Mouse (Mus musculus): ENCODE measurements around the gene Gm20850. TPM values are rescaled to one million over a fixed set of nuclear protein-coding genes. Genes with fewer than 3 reads are reported as not detected.
"Not testable (repeated sequence)": the region's sequence is repeated elsewhere in the genome, so short reads cannot be mapped to it uniquely, and the experiment has no call there.

Gm20850 gene
- total RNA-seq (2012; rRNA removed) = not detected in 2 replicates

GRCm38 (mm10) chrY:75715022-75715421 lies at the start of gene Gm20850:
TSS of gene Gm20850 (plus strand) at chrY:75715322.
- H3K4me1 ChIP-seq (ENCODE audit: control insufficient read depth in 2 of 2, insufficient read depth in 2 of 2, low read length in 2 of 2, poor library complexity in 1 of 2); H3K36me3 ChIP-seq (ENCODE audit: control insufficient read depth, insufficient read depth, low read length, poor library complexity, severe bottlenecking); in situ Hi-C loops (cut with MboI; ENCODE audit: low sequenced_read_pairs in 2 of 2, unreplicated experiment in 2 of 2); H3K27ac ChIP-seq (ENCODE audit: insufficient read depth, low read depth, low read length, poor library complexity, severe bottlenecking); H3K4me3 ChIP-seq (ENCODE audit: insufficient read depth in 1 of 2, low read depth in 1 of 2, low read length in 2 of 2, poor library complexity in 1 of 2, severe bottlenecking in 1 of 2); DNase-seq (ENCODE audit: low read depth, low spot score); H3K9me3 ChIP-seq (ENCODE audit: control insufficient read depth, insufficient read depth, low read depth, low read length); H3K9ac ChIP-seq (ENCODE audit: insufficient read depth, low read depth, low read length, poor library complexity, severe bottlenecking): not testable (repeated sequence)

Measured in ES-E14 (cell line).